Mouse (Mus musculus): ENCODE measurements around the gene Cfap46. TPM values are rescaled to one million over a fixed set of nuclear protein-coding genes. Genes with fewer than 3 reads are reported as not detected.

Gene Cfap46
- total and polyA plus RNA-seq, 2 experiments from 2014 or later, result not detected

DNA sequence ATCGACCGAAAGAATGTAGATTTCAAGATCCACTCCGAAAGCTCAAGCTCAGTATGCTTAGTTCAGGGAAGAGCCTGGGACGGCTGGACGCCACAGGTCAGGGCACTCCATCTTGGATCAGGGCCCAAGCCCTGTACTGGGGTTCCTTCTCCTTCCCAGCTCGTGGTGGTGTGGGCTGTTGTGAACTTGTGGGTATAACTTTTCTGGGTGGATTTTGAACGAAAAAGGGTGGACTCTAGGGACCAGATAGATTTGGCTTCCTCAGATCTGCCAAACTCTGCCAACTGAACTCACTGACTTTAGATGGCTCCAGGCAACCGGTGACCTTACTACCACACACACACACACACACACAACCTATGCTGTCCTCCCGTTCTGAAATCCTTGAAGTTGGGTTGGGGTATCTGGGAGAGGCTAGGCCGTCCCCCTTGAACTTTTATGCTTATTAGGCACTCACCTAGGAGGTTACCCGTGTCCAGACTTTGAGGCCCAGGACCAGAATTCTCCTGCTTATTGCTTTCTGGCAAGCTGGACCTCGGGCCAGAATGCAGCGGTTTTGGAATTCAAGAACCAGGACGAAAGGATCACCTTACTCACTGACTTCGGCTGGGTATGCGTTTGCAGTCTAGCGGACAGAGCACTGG is 100.4 kb downstream of the Cfap46 start:
- Histone ChIP-seq H3K9ac (replicated peaks; ENCODE audit: low read depth, low read length) (no peak overlapping the region), H3K27me3 (ENCODE audit: control insufficient read depth, insufficient read depth, low read length) (peaks cover 92% of the 10 kb centered on the region), H3K4me3 (ENCODE audit: low read depth, low read length) (peak overlapping the region; percentile 47), H3K9me3 (replicated peaks; ENCODE audit: control insufficient read depth, low read length) (no peaks in the 10 kb centered on the region), H3K27ac (ENCODE audit: low read depth) (no peak overlapping the region), H3K4me2 (ENCODE audit: low read depth, low read length) (no peak overlapping the region), H3K36me3 (replicated peaks; ENCODE audit: control insufficient read depth, insufficient read depth, low read length) (peaks cover 18% of the 10 kb centered on the region), H3K4me1 (ENCODE audit: control insufficient read depth, insufficient read depth) (peaks cover 18% of the 10 kb centered on the region)
- WGBS, result 30% methylated on average over 17 of the region's 17 CpGs
- TF ChIP-seq EP300 (IDR thresholded peaks at IDR 0.05; ENCODE audit: low read depth), result no peak
- no peak for TF ChIP-seq CTCF (IDR thresholded peaks at IDR 0.05; ENCODE audit: low read depth)
- DNase-seq (ENCODE audit: low spot score) (no peak), ATAC-seq (ENCODE audit: insufficient read depth, low read depth) (no peak)

DNA sequence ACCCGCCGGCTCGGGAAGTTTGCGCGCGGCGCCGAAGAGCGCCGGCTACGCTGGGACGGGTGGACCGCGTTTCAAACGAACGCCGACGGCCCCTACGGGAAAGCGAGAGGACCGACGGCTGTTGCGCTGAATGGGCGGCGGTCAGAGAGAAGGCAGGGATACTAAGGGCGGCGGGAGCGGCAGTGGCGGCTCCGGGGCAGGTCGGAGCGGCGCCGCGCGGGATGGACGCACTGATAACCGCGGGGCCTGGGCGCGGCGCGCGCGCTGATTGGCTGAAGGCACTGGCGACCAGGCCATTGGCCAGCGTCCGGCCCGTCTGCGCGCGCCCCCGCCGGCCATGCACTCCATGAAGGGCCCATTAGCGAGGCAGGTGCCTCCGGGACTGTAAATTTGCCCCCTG is 101.0 kb downstream of the Cfap46 start, which contains the start of gene Nkx6-2:
Gene Nkx6-2 (minus strand): TSS at position 203 of the 400 bp plus-strand sequence.
- WGBS, result 1% methylated on average over 55 of the region's 56 CpGs
- peaks cover 25% of the 10 kb centered on the region for H3K36me3 ChIP-seq (replicated peaks; ENCODE audit: control insufficient read depth, insufficient read depth, low read length)
- ATAC-seq (ENCODE audit: insufficient read depth, low read depth), result peak; percentile 47; the same call in 1 of the 2 replicates
- peak within 1 kb of the TSS; percentile 61 for H3K4me2 ChIP-seq (ENCODE audit: low read depth, low read length)
- TF ChIP-seq CTCF (IDR thresholded peaks at IDR 0.05; ENCODE audit: low read depth), result no peak
- no peaks in the 10 kb centered on the region for H3K9me3 ChIP-seq (replicated peaks; ENCODE audit: control insufficient read depth, low read length)
- peaks cover 18% of the 10 kb centered on the region for H3K4me1 ChIP-seq (ENCODE audit: control insufficient read depth, insufficient read depth)
- no peak for DNase-seq (ENCODE audit: low spot score)
- H3K27me3 ChIP-seq (ENCODE audit: control insufficient read depth, insufficient read depth, low read length), result peaks cover 88% of the 10 kb centered on the region
- peak within 1 kb of the TSS; percentile 47 for H3K4me3 ChIP-seq (ENCODE audit: low read depth, low read length)
- no peak within 1 kb of the TSS for H3K9ac ChIP-seq (replicated peaks; ENCODE audit: low read depth, low read length)
- H3K27ac ChIP-seq (ENCODE audit: low read depth), result no peak within 1 kb of the TSS

DNA sequence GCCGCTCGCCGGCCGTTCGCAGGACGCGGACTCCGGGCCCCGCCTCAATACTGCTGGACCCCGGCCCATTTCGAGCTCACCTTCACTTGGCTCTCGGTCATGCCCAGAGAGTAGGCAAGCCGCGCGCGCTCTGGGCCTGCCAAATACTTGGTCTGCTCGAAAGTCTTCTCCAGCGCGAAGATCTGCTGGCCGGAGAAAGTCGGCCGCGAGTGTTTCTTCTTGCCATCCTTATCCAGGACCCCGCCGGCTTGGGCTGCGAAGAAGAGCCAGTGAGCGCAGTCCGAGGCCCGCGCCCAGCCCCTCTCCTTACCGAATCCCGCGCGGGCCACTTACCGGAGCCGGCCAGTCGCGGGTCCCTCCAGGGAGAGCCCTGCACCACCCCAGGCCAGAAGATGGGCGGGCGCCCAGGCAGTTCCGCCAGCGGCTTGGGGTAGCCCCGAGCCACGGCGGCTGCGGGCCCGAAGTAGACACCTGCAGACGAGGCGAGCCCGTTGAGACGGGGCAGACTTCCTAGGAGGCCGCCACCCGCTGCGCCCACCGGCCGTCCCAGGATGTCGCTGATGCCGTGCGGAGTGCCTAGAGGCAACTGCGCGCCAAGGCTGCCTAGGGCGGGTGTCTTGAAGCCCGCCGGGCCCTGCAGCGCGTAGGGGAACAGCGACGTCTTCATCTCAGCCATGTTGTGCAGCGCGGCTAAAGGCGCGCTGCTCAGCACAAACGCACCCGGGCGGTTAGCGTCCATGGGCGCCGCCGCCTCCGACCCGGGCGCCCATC is 101.6 kb downstream of the Cfap46 start:
- Histone ChIP-seq H3K4me1 (ENCODE audit: control insufficient read depth, insufficient read depth) (peaks cover 18% of the 10 kb centered on the region), H3K4me3 (ENCODE audit: low read depth, low read length) (peak overlapping the region; percentile 47), H3K36me3 (replicated peaks; ENCODE audit: control insufficient read depth, insufficient read depth, low read length) (peaks cover 31% of the 10 kb centered on the region), H3K9me3 (replicated peaks; ENCODE audit: control insufficient read depth, low read length) (no peaks in the 10 kb centered on the region), H3K27me3 (ENCODE audit: control insufficient read depth, insufficient read depth, low read length) (peaks cover 81% of the 10 kb centered on the region), H3K9ac (replicated peaks; ENCODE audit: low read depth, low read length) (no peak overlapping the region), H3K4me2 (ENCODE audit: low read depth, low read length) (peak overlapping the region; percentile 61), H3K27ac (ENCODE audit: low read depth) (no peak overlapping the region)
- TF ChIP-seq CTCF (IDR thresholded peaks at IDR 0.05; ENCODE audit: low read depth) (no peak), EP300 (IDR thresholded peaks at IDR 0.05; ENCODE audit: low read depth) (no peak)
- WGBS, result under 1% methylated on average over 82 of the region's 82 CpGs
- ATAC-seq (ENCODE audit: insufficient read depth, low read depth) (peak; percentile 19; the same call in 1 of the 2 replicates), DNase-seq (ENCODE audit: low spot score) (no peak)

DNA sequence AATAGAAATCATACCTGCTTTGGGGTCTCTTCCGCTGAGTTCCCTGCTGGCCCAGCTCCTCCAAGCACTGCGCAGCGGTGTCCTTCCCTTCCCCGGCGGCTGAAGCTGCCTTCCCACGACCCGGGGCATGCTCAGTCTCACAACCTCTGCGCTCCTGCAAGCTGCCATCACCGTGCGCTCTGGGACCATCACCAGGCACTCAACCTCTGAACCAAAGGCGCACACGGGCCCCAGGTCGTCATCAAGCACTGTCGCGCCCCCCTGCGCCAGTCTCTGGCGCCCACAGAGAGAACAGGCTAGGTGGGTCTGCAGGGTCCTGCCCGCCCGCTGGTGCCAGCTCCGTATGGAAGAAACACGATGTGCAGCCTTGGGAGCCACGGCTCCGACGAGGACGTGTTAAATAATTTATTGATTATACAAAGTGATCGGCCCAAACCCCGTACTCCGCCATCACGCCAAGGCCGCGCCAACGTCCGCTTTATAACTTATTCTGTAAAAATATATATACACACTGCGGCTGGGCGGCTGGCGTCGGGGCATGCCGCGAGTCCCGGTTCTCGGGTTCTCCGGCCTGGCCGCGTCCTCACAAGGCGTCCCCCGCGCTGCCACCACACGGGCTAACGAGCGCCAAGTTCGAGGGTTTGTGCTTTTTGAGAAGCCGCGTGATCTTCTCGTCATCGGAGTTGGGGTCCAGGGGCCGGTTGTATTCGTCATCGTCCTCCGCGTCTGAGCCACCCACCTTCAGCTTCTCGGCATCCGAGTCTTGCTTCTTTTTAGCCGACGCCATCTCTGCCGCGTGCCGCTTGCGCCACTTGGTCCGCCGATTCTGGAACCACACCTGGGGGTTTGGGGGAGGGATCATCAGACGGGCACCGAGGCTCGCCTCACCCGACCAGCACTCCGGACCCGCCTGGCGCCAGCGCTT is 102.5 kb downstream of the Cfap46 start:
- DNase-seq (ENCODE audit: low spot score) (no peak), ATAC-seq (ENCODE audit: insufficient read depth, low read depth) (no peak)
- TF ChIP-seq CTCF (IDR thresholded peaks at IDR 0.05; ENCODE audit: low read depth) (no peak), EP300 (IDR thresholded peaks at IDR 0.05; ENCODE audit: low read depth) (no peak)
- no peaks in the 10 kb centered on the region for H3K9me3 ChIP-seq (replicated peaks; ENCODE audit: control insufficient read depth, low read length)
- no peak overlapping the region for H3K27ac ChIP-seq (ENCODE audit: low read depth)
- H3K36me3 ChIP-seq (replicated peaks; ENCODE audit: control insufficient read depth, insufficient read depth, low read length), result peaks cover 39% of the 10 kb centered on the region
- H3K27me3 ChIP-seq (ENCODE audit: control insufficient read depth, insufficient read depth, low read length), result peaks cover 73% of the 10 kb centered on the region
- peaks cover 18% of the 10 kb centered on the region for H3K4me1 ChIP-seq (ENCODE audit: control insufficient read depth, insufficient read depth)
- H3K4me3 ChIP-seq (ENCODE audit: low read depth, low read length), result peak overlapping the region; percentile 47
- WGBS, result 7% methylated on average over 78 of the region's 78 CpGs
- peak overlapping the region; percentile 61 for H3K4me2 ChIP-seq (ENCODE audit: low read depth, low read length)
- no peak overlapping the region for H3K9ac ChIP-seq (replicated peaks; ENCODE audit: low read depth, low read length)

DNA sequence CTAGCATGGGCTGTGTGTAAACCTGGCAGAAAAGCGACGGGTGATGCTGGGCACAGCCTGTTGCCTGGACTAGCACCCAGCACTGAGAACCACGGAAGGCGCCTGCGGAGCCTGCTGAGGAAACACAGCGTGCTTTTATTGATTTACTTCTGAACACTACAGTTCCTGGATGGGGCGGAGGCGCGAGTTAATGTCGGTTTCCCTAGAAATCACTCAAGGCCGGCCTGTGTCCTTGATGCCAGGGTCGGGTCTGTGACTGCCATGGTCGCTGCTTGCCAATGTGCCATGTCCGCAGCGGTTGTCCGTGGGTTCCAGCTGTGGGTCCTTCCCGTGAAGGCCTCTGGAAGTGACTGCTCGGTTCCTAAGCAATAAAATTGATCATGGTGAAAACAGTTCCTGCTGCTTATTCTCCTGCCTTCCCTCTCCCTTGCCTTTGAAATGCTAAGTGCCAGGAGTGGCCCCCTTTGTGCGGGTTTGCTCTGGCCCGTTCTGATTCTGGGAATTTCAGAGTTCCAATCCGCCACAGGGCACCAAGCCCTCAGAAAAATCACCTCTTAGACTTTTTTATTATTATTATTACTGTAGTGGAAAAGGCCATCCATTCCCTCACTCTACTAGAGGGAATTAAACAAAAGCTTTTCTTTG is 104.2 kb downstream of the Cfap46 start:
- WGBS, result 88% methylated on average over 21 of the region's 21 CpGs
- Histone ChIP-seq H3K4me2 (ENCODE audit: low read depth, low read length) (no peak overlapping the region), H3K27me3 (ENCODE audit: control insufficient read depth, insufficient read depth, low read length) (peaks cover 55% of the 10 kb centered on the region), H3K36me3 (replicated peaks; ENCODE audit: control insufficient read depth, insufficient read depth, low read length) (peaks cover 56% of the 10 kb centered on the region), H3K27ac (ENCODE audit: low read depth) (no peak overlapping the region), H3K4me3 (ENCODE audit: low read depth, low read length) (no peak overlapping the region), H3K9me3 (replicated peaks; ENCODE audit: control insufficient read depth, low read length) (no peaks in the 10 kb centered on the region), H3K4me1 (ENCODE audit: control insufficient read depth, insufficient read depth) (peaks cover 14% of the 10 kb centered on the region), H3K9ac (replicated peaks; ENCODE audit: low read depth, low read length) (no peak overlapping the region)
- no peak for DNase-seq (ENCODE audit: low spot score)
- no peak for ATAC-seq (ENCODE audit: insufficient read depth, low read depth)
- TF ChIP-seq CTCF (IDR thresholded peaks at IDR 0.05; ENCODE audit: low read depth), result no peak
- no peak for TF ChIP-seq EP300 (IDR thresholded peaks at IDR 0.05; ENCODE audit: low read depth)

All from heart, postnatal 0 days (tissue).